Mouse (Mus musculus): ENCODE measurements around the gene Hs3st1.
A peak's percentile ranks its signal among the peaks of the same experiment; 100 is the strongest.

The Hs3st1 gene

GRCm38 (mm10) chr5:39643260-39643923 is 111.9 kb downstream of the Hs3st1 start:
- no peak for DNase-seq (ENCODE audit: low spot score in 2 of 2)

GRCm38 (mm10) chr5:39642222-39642770 is 113.0 kb downstream of the Hs3st1 start:
- no peak for DNase-seq (ENCODE audit: low spot score in 2 of 2)

GRCm38 (mm10) chr5:39639438-39640177 is 115.7 kb downstream of the Hs3st1 start:
- DNase-seq (ENCODE audit: low spot score in 2 of 2): peak in 1 of 2 experiments; percentile 66

- no peak for DNase-seq (ENCODE audit: low spot score in 2 of 2)
Measured at GRCm38 (mm10) chr5:39638926-39639325, 116.3 kb downstream of the Hs3st1 start.

GRCm38 (mm10) chr5:39637874-39638273 is 117.4 kb downstream of the Hs3st1 start:
- no peak for DNase-seq (ENCODE audit: low spot score in 2 of 2)

- DNase-seq (ENCODE audit: low spot score in 2 of 2): no peak
Measured at GRCm38 (mm10) chr5:39636090-39636489, 119.2 kb downstream of the Hs3st1 start.

GRCm38 (mm10) chr5:39634300-39635047 is 120.8 kb downstream of the Hs3st1 start:
- no peak for DNase-seq (ENCODE audit: low spot score in 2 of 2)

- DNase-seq (ENCODE audit: low spot score in 2 of 2): no peak
Measured at GRCm38 (mm10) chr5:39633206-39633605, 122.1 kb downstream of the Hs3st1 start.

GRCm38 (mm10) chr5:39630841-39631240 is 124.4 kb downstream of the Hs3st1 start:
- peak in 1 of 2 experiments; percentile 23 for DNase-seq (ENCODE audit: low spot score in 2 of 2)

GRCm38 (mm10) chr5:39625037-39625473 is 130.2 kb downstream of the Hs3st1 start:
- DNase-seq (ENCODE audit: low spot score in 2 of 2): no peak

- DNase-seq (ENCODE audit: low spot score in 2 of 2): no peak
Measured at GRCm38 (mm10) chr5:39624218-39624590, 131.1 kb downstream of the Hs3st1 start.

GRCm38 (mm10) chr5:39623304-39624217 is 131.7 kb downstream of the Hs3st1 start:
- no peak for DNase-seq (ENCODE audit: low spot score in 2 of 2)

- no peak for DNase-seq (ENCODE audit: low spot score in 2 of 2)
Measured at GRCm38 (mm10) chr5:39620206-39620866, 134.9 kb downstream of the Hs3st1 start.

GRCm38 (mm10) chr5:39617354-39617977 is 137.8 kb downstream of the Hs3st1 start:
- no peak for DNase-seq (ENCODE audit: low spot score in 2 of 2)

- no peak for DNase-seq (ENCODE audit: low spot score in 2 of 2)
Measured at GRCm38 (mm10) chr5:39615202-39615601, 140.1 kb downstream of the Hs3st1 start.

- no peak for DNase-seq (ENCODE audit: low spot score in 2 of 2)
Measured at GRCm38 (mm10) chr5:39613534-39613933, 141.7 kb downstream of the Hs3st1 start.

- DNase-seq (ENCODE audit: low spot score in 2 of 2): no peak
Measured at GRCm38 (mm10) chr5:39612240-39612639, 143.0 kb downstream of the Hs3st1 start.

- no peak for DNase-seq (ENCODE audit: low spot score in 2 of 2)
Measured at GRCm38 (mm10) chr5:39608260-39608659, 147.0 kb downstream of the Hs3st1 start.

- DNase-seq (ENCODE audit: low spot score in 2 of 2): no peak
Measured at GRCm38 (mm10) chr5:39594737-39595136, 160.5 kb downstream of the Hs3st1 start.
